11 mouse cellular contexts compared by ENCODE assay signal in genomic region chr2:129893231-129893630, GRCm38 (mm10).
DNase-seq lines count a peak whose midpoint lies in the region; ATAC-seq and TF ChIP-seq lines count a peak whose summit lies in the region.
"Had no signal": no experiment of that assay in that cellular context is flagged by ENCODE, and none has a peak within 500 bp of the region (broad histone marks: within the 10 kb centered on the region; RNA-seq: fewer than 3 reads in every experiment).

No protein-coding gene starts in this region.

- H3K4me3 ChIP-seq in kidney, adult 2 months (ENCODE audit: insufficient read depth, low read depth, low read length) = no peak overlapping the region
- H3K4me3 ChIP-seq in hindbrain, postnatal 0 days (ENCODE audit: low read length) = no peak overlapping the region
- H3K4me3 ChIP-seq in midbrain, embryonic 13.5 days (replicated peaks) = no peak overlapping the region
- H3K4me3 ChIP-seq: embryonic facial prominence, embryonic 15.5 days; intestine, embryonic 15.5 days had no signal

- H3K27ac ChIP-seq in kidney, adult 2 months (ENCODE audit: insufficient read depth, low read depth, low read length) = no peak overlapping the region
- H3K27ac ChIP-seq in hindbrain, postnatal 0 days = no peak overlapping the region; the same call in 1 of the 2 replicates
- H3K27ac ChIP-seq in midbrain, embryonic 13.5 days = no peak overlapping the region
- H3K27ac ChIP-seq: embryonic facial prominence, embryonic 15.5 days; intestine, embryonic 15.5 days had no signal

- H3K36me3 ChIP-seq in kidney, adult 2 months (ENCODE audit: control insufficient read depth, insufficient read depth, low read length) = no peaks in the 10 kb centered on the region
- H3K36me3 ChIP-seq in hindbrain, postnatal 0 days (ENCODE audit: insufficient read depth, low read length) = no peaks in the 10 kb centered on the region
- no peaks in the 10 kb centered on the region for H3K36me3 ChIP-seq in midbrain, embryonic 13.5 days
- H3K36me3 ChIP-seq: embryonic facial prominence, embryonic 15.5 days; intestine, embryonic 15.5 days had no signal

- no peak overlapping the region for H3K9ac ChIP-seq in hindbrain, postnatal 0 days (replicated peaks; ENCODE audit: low read length)
- H3K9ac ChIP-seq in midbrain, embryonic 13.5 days (replicated peaks) = no peak overlapping the region
- H3K9ac ChIP-seq: embryonic facial prominence, embryonic 15.5 days; intestine, embryonic 15.5 days had no signal

- 62% methylated on average over 7 of the region's 7 CpGs for WGBS in kidney, adult 2 months
- WGBS in hindbrain, postnatal 0 days = 35% methylated on average over 7 of the region's 7 CpGs
- 76% methylated on average over 7 of the region's 7 CpGs for WGBS in midbrain, embryonic 13.5 days

- no peak for TF ChIP-seq POLR2A in kidney, adult 2 months (IDR thresholded peaks at IDR 0.05; ENCODE audit: low read depth, low read length)

- peak; percentile 39 for DNase-seq in kidney, adult 2 months
- DNase-seq in kidney, adult 18-20 months = no peak
- DNase-seq in 416B (ENCODE audit: low read depth) (peak; percentile 77), adipocyte (ENCODE audit: low spot score) (peak; percentile 20)
- DNase-seq in hindbrain, postnatal 0 days (ENCODE audit: low spot score) = peak; percentile 60
- no peak for DNase-seq in thymus, postnatal 0 days (ENCODE audit: low spot score)
- DNase-seq in frontal cortex, postnatal 10 days (ENCODE audit: low spot score in 2 of 2) = no peak
- DNase-seq: right cerebral cortex, adult 18-20 months had no signal

- H3K4me2 ChIP-seq in hindbrain, postnatal 0 days (ENCODE audit: low read depth, low read length) = no peak overlapping the region
- H3K4me2 ChIP-seq in midbrain, embryonic 13.5 days (replicated peaks) = no peak overlapping the region
- H3K4me2 ChIP-seq: embryonic facial prominence, embryonic 15.5 days; intestine, embryonic 15.5 days had no signal

- H3K9me3 ChIP-seq in hindbrain, postnatal 0 days (ENCODE audit: low read length) = no peaks in the 10 kb centered on the region; the same call in 1 of the 2 replicates
- no peaks in the 10 kb centered on the region for H3K9me3 ChIP-seq in midbrain, embryonic 13.5 days
- H3K9me3 ChIP-seq: embryonic facial prominence, embryonic 15.5 days; intestine, embryonic 15.5 days had no signal

- no peaks in the 10 kb centered on the region for H3K27me3 ChIP-seq in kidney, adult 2 months (replicated peaks; ENCODE audit: control insufficient read depth, insufficient read depth, low read length)
- no peaks in the 10 kb centered on the region for H3K27me3 ChIP-seq in hindbrain, postnatal 0 days (ENCODE audit: insufficient read depth, low read length)
- no peaks in the 10 kb centered on the region for H3K27me3 ChIP-seq in midbrain, embryonic 13.5 days
- H3K27me3 ChIP-seq: embryonic facial prominence, embryonic 15.5 days; intestine, embryonic 15.5 days had no signal

- H3K4me1 ChIP-seq in kidney, adult 2 months (ENCODE audit: control insufficient read depth, insufficient read depth, low read length) = no peaks in the 10 kb centered on the region
- no peaks in the 10 kb centered on the region for H3K4me1 ChIP-seq in hindbrain, postnatal 0 days (ENCODE audit: insufficient read depth, low read length)
- no peaks in the 10 kb centered on the region for H3K4me1 ChIP-seq in midbrain, embryonic 13.5 days (replicated peaks)
- H3K4me1 ChIP-seq: embryonic facial prominence, embryonic 15.5 days; intestine, embryonic 15.5 days had no signal

- TF ChIP-seq CTCF in kidney, adult 2 months (conservative IDR thresholded peaks at IDR 0.05; ENCODE audit: insufficient read depth, insufficient read length, low read depth, low read length) = no peak
- no peak for TF ChIP-seq CTCF in hindbrain, postnatal 0 days (IDR thresholded peaks at IDR 0.05; ENCODE audit: low read depth)

- ATAC-seq in hindbrain, postnatal 0 days = no peak
- ATAC-seq in midbrain, embryonic 13.5 days = no peak
- ATAC-seq: intestine, embryonic 15.5 days had no signal

Comparison
In these comparisons a context has a peak if more than half of its experiments do, and no peak if none do; other contexts are left out.
1. DNase-seq: peak in kidney, adult 2 months (single experiment), 416B (single experiment), adipocyte (single experiment) and hindbrain, postnatal 0 days (single experiment); none in kidney, adult 18-20 months (single experiment), thymus, postnatal 0 days (single experiment) and frontal cortex, postnatal 10 days (0 of 2).